Mouse (Mus musculus) stomach, embryonic 14.5 days (tissue): ENCODE measurements around the gene Tmem102. TPM values are rescaled to one million over a fixed set of nuclear protein-coding genes. Genes with fewer than 3 reads are reported as not detected.

ENCODE experiments used
- ATAC-seq: fragments of 200-750 bp; cut with Nextera tagmentation; 2 replicates; pipeline ENCODE4 v1.8.0; 2017; ENCODE audit warnings: low read depth, moderate TSS enrichment; ENCODE audit not compliant: insufficient number of reproducible peaks, insufficient read depth, low FRiP score
- H3K27ac ChIP-seq: fragments of 300-500 bp; sonication (generic); 2 replicates; pipeline ENCODE4 v1.5.1; 2014; ENCODE audit warnings: mild to moderate bottlenecking, low read length, moderate library complexity, mixed read lengths
- H3K27me3 ChIP-seq: fragments of 300-500 bp; sonication (generic); 2 replicates; pipeline ENCODE4 v1.6.1; 2014; ENCODE audit warnings: low read length, control low read depth, mixed read lengths; ENCODE audit not compliant: control insufficient read depth, insufficient read depth
- H3K36me3 ChIP-seq: fragments of 300-500 bp; sonication (generic); 2 replicates; pipeline ENCODE4 v1.6.1; 2014; ENCODE audit warnings: mild to moderate bottlenecking, control low read depth, low read length, moderate library complexity, mixed read lengths; ENCODE audit not compliant: control insufficient read depth, insufficient read depth
- H3K4me1 ChIP-seq: fragments of 300-500 bp; sonication (generic); 2 replicates; pipeline ENCODE4 v1.6.1; 2014; ENCODE audit warnings: low read length, control low read depth, mixed read lengths; ENCODE audit not compliant: control insufficient read depth, insufficient read depth
- H3K4me2 ChIP-seq: fragments of 300-500 bp; sonication (generic); replicated peaks from 2 replicates; pipeline ENCODE4 v1.6.1; 2014; ENCODE audit warnings: low read depth, low read length, control low read depth
- H3K4me3 ChIP-seq: fragments of 300-500 bp; sonication (generic); 2 replicates; pipeline ENCODE4 v1.5.1; 2014; ENCODE audit warnings: low read depth, low read length, control low read depth
- H3K9ac ChIP-seq: fragments of 300-500 bp; sonication (generic); replicated peaks from 2 replicates; pipeline ENCODE4 v1.6.1; 2014; ENCODE audit warnings: low read depth, mild to moderate bottlenecking, control low read depth, low read length, moderate library complexity, mixed read lengths
- H3K9me3 ChIP-seq: fragments of 300-500 bp; sonication (generic); 2 replicates; pipeline ENCODE4 v1.6.1; 2016; ENCODE audit warnings: low read depth, low read length, control low read depth; ENCODE audit not compliant: control insufficient read depth
- WGBS: fragments of 180-500 bp; shearing (Covaris S2); extraction: QIAGEN DNeasy Blood & Tissue Kit; methylation state at CpG from one replicate; pipeline ENCODE4 v1.1.7; 2014; 5-methylcytosine and 5-hydroxymethylcytosine counted together
- polyA plus RNA-seq: library from polyadenylated mRNA; unstranded; fragments of >200 nt; fragmentation: Nextera tagmentation; extraction: Ambion mirVana; gene quantifications from 2 replicates; pipeline ENCODE4 v1.2.1, GENCODE M21; 2014

Tmem102 gene
- polyA plus RNA-seq, result 12.2 and 15.0 TPM in 2 replicates

- no peak within 1 kb of the TSS; the same call in 1 of the 2 replicates for H3K9ac ChIP-seq
- H3K4me1 ChIP-seq, result peaks cover 34% of the 10 kb centered on the region
- peak; percentile 48; the same call in 1 of the 2 replicates for ATAC-seq
- no peaks in the 10 kb centered on the region for H3K36me3 ChIP-seq
- peak within 1 kb of the TSS; percentile 57 for H3K4me3 ChIP-seq
- no peak within 1 kb of the TSS; the same call in 1 of the 2 replicates for H3K27ac ChIP-seq
- H3K4me2 ChIP-seq, result peak within 1 kb of the TSS; percentile 99
- no peaks in the 10 kb centered on the region for H3K9me3 ChIP-seq
- H3K27me3 ChIP-seq, result peaks cover 3% of the 10 kb centered on the region; the same call in 1 of the 2 replicates
- 12% methylated on average over 29 of the region's 29 CpGs for WGBS
Measured at GRCm38 (mm10) chr11:69804972-69805909, at the start of gene Tmem102. TSS of gene Tmem102 (minus strand) at chr11:69805624.

GRCm38 (mm10) chr11:69854680-69855079 lies 49.3 kb upstream of the Tmem102 start:
- Histone ChIP-seq H3K4me3 (no peak overlapping the region), H3K9ac (no peak overlapping the region), H3K9me3 (no peaks in the 10 kb centered on the region), H3K36me3 (peaks cover 22% of the 10 kb centered on the region; the same call in 1 of the 2 replicates), H3K4me2 (no peak overlapping the region), H3K4me1 (no peaks in the 10 kb centered on the region), H3K27ac (no peak overlapping the region), H3K27me3 (0 out of 2 replicates have a peak, but pooled peaks cover 4% of the 10 kb centered on the region)
- WGBS, result 78% methylated on average over 10 of the region's 10 CpGs
- no peak for ATAC-seq

DNA sequence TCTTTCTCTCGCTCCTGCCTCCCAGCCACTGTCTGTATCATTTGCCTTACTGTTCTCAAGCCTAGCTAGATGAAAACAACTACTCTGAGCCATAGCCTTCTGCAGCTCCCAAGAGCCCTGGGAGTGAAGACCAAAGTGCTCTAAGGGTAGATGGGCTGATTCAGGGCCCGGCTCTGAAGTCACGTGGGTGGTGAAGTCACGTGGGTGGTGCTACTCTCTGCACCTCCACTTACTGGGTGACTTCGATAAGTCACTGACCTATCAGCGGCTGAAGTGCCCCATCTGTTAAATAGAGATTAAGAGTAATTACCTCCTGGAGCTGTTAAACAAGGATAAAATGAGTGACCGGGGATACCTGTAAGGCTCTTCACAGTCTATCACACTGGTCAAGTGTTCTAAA lies 48.6 kb upstream of the Tmem102 start:
- Histone ChIP-seq H3K4me1 (no peaks in the 10 kb centered on the region), H3K9me3 (no peaks in the 10 kb centered on the region), H3K27ac (no peak overlapping the region), H3K9ac (no peak overlapping the region), H3K36me3 (peaks cover 28% of the 10 kb centered on the region; the same call in 1 of the 2 replicates), H3K4me3 (no peak overlapping the region), H3K27me3 (0 out of 2 replicates have a peak, but pooled peaks cover 4% of the 10 kb centered on the region), H3K4me2 (no peak overlapping the region)
- peak; percentile 65; the same call in 1 of the 2 replicates for ATAC-seq
- 60% methylated on average over 7 of the region's 7 CpGs for WGBS

- H3K4me2 ChIP-seq, result no peak overlapping the region
- no peak overlapping the region for H3K4me3 ChIP-seq
- peaks cover 11% of the 10 kb centered on the region for H3K4me1 ChIP-seq
- peaks cover 28% of the 10 kb centered on the region; the same call in 1 of the 2 replicates for H3K36me3 ChIP-seq
- H3K27ac ChIP-seq, result no peak overlapping the region
- H3K27me3 ChIP-seq, result no peaks in the 10 kb centered on the region
- no peak overlapping the region for H3K9ac ChIP-seq
- 66% methylated on average over 8 of the region's 8 CpGs for WGBS
- no peak for ATAC-seq
- H3K9me3 ChIP-seq, result no peaks in the 10 kb centered on the region
Measured at GRCm38 (mm10) chr11:69850754-69851153, 45.3 kb upstream of the Tmem102 start.

DNA sequence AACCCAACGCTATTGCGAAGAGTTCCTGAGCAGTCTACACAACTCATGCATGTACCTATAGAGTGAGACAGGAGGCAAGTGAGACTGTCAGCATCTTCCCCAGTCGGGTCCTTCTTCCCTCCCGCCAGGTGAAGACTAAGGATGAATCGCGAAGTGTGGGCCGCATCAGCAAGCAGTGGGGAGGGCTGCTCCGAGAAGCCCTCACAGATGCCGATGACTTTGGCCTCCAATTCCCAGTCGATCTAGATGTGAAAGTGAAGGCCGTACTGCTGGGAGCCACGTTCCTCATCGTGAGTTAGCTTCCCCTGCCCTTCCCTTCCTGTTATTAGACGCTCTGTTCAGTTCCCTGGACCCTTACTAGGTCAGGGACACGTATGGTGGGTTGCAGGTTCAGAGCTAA lies 44.5 kb upstream of the Tmem102 start:
- Histone ChIP-seq H3K4me3 (no peak overlapping the region), H3K9me3 (no peaks in the 10 kb centered on the region), H3K27ac (no peak overlapping the region), H3K9ac (no peak overlapping the region), H3K27me3 (no peaks in the 10 kb centered on the region), H3K4me1 (peaks cover 18% of the 10 kb centered on the region), H3K4me2 (no peak overlapping the region), H3K36me3 (peaks cover 28% of the 10 kb centered on the region; the same call in 1 of the 2 replicates)
- 90% methylated on average over 15 of the region's 15 CpGs for WGBS
- no peak for ATAC-seq

GRCm38 (mm10) chr11:69849128-69849527 lies 43.7 kb upstream of the Tmem102 start:
- WGBS, result 89% methylated on average over 9 of the region's 9 CpGs
- H3K9ac ChIP-seq, result no peak overlapping the region
- H3K36me3 ChIP-seq, result peaks cover 28% of the 10 kb centered on the region; the same call in 1 of the 2 replicates
- no peak for ATAC-seq
- H3K4me1 ChIP-seq, result peaks cover 18% of the 10 kb centered on the region
- H3K4me3 ChIP-seq, result no peak overlapping the region
- H3K9me3 ChIP-seq, result no peaks in the 10 kb centered on the region
- H3K27me3 ChIP-seq, result no peaks in the 10 kb centered on the region
- H3K4me2 ChIP-seq, result no peak overlapping the region
- no peak overlapping the region for H3K27ac ChIP-seq

DNA sequence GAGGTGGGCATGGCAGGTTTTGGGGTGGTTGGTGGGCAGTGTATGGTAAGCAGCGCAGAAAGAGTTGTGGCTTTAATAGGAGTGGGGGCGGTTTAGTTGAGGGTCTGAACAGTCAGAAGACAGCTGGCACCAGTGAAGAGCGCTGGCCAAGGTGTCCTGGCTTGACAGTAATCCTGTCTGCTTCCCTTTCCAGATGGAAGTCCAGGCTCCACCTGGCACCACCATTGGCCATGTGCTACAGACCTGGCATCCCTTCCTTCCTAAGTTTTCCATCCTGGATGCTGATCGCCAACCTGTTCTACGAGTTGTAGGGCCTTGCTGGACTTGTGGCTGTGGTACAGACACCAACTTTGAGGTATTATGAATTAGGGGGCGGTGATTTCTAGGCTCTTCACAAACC lies 42.6 kb upstream of the Tmem102 start:
- Histone ChIP-seq H3K36me3 (peaks cover 28% of the 10 kb centered on the region; the same call in 1 of the 2 replicates), H3K9me3 (no peaks in the 10 kb centered on the region), H3K4me1 (peaks cover 18% of the 10 kb centered on the region), H3K27me3 (no peaks in the 10 kb centered on the region), H3K4me3 (no peak overlapping the region), H3K4me2 (peak overlapping the region; percentile 89), H3K27ac (no peak overlapping the region), H3K9ac (no peak overlapping the region)
- ATAC-seq, result no peak
- WGBS, result 92% methylated on average over 6 of the region's 6 CpGs

DNA sequence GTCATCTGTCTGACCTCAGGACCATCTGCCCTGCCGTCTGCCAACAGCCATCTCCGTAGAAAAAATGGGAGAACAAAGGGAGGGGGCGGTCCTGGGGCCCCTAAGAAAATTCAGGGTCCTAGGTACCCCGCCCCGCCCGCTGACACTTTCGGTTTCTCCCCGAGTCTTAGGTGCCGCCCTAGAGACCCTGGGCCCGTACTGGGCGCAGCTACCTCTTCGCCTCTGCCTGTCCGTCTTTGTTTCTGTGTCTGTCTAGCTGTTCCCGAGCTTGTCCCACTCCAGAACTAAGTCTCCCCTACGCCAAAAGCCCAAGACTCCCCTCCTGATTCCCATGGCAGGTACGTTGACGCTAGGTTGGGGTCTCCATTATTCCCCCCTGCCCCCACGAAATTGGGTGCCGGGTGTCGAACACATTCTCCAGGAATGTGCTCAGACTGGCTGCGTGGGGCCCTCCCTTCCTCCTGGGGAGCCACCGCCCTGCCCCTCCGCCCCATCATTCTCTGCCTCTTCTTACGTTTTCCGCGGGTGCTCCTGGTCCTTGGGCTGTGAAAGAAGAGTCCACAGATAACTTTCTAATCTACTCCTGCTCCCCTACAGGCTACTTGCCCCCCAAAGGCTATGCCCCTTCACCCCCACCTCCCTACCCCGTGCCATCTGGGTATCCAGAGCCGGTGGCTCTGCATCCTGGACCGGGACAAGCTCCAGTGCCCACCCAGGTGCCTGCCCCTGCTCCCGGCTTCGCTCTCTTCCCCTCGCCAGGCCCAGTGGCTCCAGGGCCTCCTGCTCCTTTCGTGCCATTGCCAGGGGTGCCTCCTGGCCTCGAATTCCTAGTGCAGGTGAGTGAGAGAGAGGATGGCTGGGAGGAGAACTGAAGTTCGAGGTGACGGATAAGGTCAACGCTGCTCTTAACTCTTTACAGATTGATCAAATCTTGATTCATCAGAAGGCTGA lies 41.6 kb upstream of the Tmem102 start:
- peak; percentile 38 for ATAC-seq
- H3K9me3 ChIP-seq, result no peaks in the 10 kb centered on the region
- peak overlapping the region; percentile 89 for H3K4me2 ChIP-seq
- H3K27ac ChIP-seq, result peak overlapping the region; percentile 96
- peaks cover 18% of the 10 kb centered on the region for H3K4me1 ChIP-seq
- H3K27me3 ChIP-seq, result no peaks in the 10 kb centered on the region
- H3K36me3 ChIP-seq, result peaks cover 28% of the 10 kb centered on the region; the same call in 1 of the 2 replicates
- peak overlapping the region; percentile 82 for H3K4me3 ChIP-seq
- 10% methylated on average over 37 of the region's 37 CpGs for WGBS
- H3K9ac ChIP-seq, result peak overlapping the region; percentile 82
